Mouse (Mus musculus): ENCODE data around the gene Pkmyt1. TPM values are rescaled to one million over a fixed set of nuclear protein-coding genes. Genes with fewer than 3 reads are reported as not detected.

Pkmyt1 gene
- 10 to 100 TPM; 40.9 to 41.4 TPM for total RNA-seq (2023)

DNA sequence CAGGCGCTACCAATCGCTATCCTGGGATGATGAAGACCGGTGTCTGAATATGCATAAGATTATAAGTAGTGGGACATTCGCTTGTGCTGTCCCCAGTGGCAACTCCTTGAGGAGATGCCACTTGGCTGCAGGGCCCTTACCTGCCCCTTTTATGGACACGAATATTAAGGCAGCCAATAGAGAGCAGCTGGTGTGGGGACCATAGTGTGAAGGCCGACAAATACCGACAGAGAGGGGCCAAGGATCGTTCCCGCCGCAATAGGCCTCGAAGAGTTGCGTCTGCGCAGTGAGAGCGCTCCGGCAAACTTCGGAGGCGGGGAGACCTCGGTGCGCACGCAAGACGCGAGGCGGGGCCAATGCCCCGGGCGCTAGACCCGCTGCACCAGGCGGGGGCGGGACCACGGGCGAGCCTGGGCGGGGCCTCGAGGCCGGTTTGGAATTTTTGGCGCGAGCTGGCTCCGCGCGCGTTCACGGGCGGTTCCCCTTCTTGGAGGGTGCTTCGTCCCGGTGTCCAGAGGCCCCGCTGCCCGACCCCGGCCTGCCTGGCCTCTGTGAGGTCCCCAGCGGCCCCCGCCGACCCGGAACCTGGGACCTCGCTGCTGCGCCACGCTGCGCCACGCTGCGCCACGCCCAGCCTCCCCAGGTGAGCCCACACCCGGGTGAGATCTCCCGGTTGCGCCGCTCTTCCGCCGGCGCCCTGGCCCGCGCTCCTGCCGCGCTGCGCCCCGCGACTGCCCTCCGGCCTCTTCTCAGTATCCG lies at the start of gene Pkmyt1:
TSS of gene Pkmyt1 (plus strand) at position 338 of the 759 bp plus-strand sequence.

GRCm38 (mm10) chr17:23677236-23677679 lies 48.9 kb upstream of the Pkmyt1 start, which contains the start of gene Tnfrsf12a:
Gene Tnfrsf12a, minus strand, starts transcription at chr17:23677468.

GRCm38 (mm10) chr17:23679127-23679835 lies 46.9 kb upstream of the Pkmyt1 start, which contains the start of gene Cldn6:
Gene Cldn6, plus strand, starts transcription at chr17:23679249.

GRCm38 (mm10) chr17:23683856-23684672 lies 42.1 kb upstream of the Pkmyt1 start, which contains the start of gene Cldn9:
Gene Cldn9, minus strand, starts transcription at chr17:23684026.

GRCm38 (mm10) chr17:23722376-23723125 lies 3.6 kb upstream of the Pkmyt1 start, which contains the start of gene 1520401A03Rik:
Gene 1520401A03Rik, minus strand, starts transcription at chr17:23722783.

GRCm38 (mm10) chr17:23740598-23741021 lies 14.5 kb downstream of the Pkmyt1 start, which contains the start of gene Paqr4:
Gene Paqr4, minus strand, starts transcription at chr17:23740867.

DNA sequence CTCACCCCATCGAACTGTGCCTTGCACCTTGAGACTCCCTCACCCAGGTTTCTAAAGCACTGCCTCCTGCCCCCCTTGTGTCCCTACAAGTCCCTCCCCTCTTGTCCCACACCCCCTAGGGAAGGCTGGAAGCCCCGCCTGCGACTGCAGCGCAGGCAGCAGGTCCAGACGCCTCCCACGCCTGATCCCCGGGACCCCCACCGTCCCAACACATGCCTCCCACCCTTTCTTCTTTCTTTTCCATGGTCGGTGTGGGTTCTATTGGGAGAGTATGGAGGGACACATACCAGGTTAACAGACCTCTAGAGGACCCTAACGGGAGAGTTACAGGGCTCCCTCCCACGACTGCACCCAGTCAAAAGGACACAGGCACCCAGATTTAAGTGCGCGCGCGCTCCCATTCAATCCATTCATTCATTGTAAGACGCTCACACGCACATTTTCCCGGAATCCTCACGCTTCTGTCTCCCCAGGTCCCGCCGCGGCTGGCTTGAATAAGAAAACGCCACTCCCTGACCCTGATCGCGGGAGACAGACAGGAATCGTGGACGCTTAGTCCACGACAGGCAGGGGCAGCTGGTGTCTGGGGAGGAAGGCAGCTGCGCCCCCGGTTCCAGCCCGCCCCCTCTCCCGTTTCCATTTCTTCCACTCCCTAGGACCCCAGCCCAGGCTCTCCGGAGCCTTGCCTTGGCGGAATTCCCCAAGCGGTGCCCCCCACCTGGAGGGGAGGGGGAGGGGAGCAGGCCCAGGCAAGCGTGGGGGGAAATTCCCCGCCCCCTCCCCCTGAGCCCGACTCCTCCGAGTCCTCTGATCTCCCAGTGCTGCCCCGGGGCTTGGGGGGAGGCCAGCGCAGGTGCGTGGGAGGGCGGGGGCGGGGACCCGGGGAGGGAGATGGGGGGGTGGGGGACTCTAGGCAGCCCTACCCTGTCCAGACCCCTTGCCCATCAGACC lies 19.4 kb downstream of the Pkmyt1 start, which contains the start of gene Kremen2:
TSS of gene Kremen2 (minus strand) at position 533 of the 951 bp plus-strand sequence.

DNA sequence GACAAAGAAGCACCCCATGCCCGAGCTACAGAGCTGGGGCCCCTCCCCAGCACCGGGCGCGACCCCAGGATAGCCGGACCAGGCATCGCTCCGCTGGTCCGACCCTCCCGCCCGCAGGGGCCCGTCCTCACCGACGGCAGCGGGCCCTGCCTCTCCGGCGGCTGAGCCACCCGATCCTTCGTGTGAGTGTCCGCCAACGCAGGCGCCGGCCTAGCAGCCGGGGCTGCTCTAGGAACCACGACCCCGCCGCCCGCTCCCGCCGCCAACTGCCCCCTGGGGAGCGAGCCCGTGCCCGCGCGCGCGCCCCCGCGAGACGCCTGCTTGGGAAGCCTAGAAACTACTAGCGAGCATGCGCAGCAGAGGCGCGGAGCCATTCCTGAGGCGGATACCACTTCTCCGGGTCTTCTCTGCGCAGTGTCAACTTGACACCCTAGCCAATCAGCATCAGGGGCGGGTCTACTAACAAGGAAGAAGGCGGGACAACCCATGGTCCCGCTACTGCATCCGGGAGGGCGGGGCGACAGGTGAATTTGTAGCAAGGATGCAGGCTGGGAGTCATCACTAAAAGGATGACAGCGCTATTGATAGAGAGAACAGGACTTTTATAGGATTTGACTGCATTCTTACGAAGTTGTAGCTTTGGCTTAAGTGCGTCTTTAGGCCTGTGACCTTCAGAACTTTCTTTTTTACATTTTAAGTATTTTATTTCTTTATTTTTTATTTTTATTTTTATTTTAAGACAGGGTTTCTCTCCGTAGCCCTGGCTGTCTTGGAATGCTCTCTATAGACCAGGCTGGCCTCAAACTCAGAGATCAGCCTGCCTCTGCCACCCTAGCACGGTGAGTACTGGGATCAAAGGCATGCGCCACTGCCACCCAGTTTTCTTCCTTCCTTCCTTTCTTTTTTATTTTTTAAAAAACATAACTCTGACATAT lies 45.4 kb downstream of the Pkmyt1 start, which contains the start of gene Flywch1:
TSS of gene Flywch1 (minus strand) at position 319 of the 935 bp plus-strand sequence.

DNA sequence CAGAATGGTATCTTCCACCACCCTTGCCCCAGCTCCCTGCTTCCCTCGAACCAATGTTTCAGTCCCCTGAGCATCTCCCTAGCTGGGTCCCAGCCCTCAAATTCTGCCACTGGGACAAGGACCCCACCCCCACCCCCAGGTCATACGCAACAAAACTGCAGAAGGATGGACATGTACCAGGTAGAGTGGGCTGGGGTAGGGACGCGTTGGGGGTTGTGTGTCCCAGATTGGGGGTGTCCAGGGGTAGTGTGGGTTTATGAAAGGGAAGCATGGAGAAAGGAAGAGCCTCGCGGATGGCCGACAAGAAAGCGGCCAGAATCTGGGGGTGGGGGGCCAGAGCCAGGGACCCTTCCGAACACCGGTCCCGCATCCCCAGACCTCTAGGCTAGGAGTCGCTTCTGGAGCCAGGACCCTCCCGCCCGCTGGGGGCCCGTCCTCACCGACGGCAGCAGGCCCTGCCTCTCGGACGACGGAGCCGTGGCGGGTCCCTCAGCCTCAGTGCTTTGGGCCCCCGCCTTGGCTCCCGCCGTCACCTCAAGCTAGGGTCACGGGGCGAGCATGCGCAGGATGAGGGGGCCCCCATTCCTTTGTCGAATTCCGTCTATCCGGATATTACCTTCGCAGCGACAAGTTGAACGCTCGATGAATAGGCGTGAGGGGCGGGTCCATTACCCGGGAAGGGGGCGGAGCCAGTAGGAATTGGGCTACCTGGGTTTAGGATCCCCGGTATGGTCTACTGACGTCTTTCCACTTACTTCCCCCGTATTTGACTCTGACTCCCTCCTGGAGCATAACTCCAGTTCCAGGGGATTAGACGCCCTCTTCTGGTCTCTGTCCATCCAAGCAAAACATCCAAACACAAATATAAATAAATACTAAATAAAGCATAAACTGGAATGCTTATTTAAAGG lies 59.7 kb downstream of the Pkmyt1 start, which contains the start of gene Flywch2:
TSS of gene Flywch2 (minus strand) at position 521 of the 911 bp plus-strand sequence.

Other genes starting within 250 kb of the Pkmyt1 start
- not detected for gene Vmn2r117, start 246.6 kb upstream of the Pkmyt1 start, total RNA-seq (2023)
- 1 to 10 TPM; 2.6 TPM for gene Zfp213, start 162.1 kb upstream of the Pkmyt1 start, total RNA-seq (2023)
- gene Zfp13, start 126.8 kb upstream of the Pkmyt1 start, total RNA-seq (2023), result under 1 TPM in 1 of 2 experiments, not detected in 1; 0.24 TPM
- gene Zscan10, start 125.5 kb upstream of the Pkmyt1 start, total RNA-seq (2023), result not detected
- gene Mmp25, start 81.1 kb upstream of the Pkmyt1 start, total RNA-seq (2023), result 100 to 1,000 TPM; 157 to 170 TPM
- 1 to 10 TPM; 1.6 to 2.4 TPM for gene Bicdl2, start 65.8 kb upstream of the Pkmyt1 start, total RNA-seq (2023)
- gene Hcfc1r1, start 52.7 kb upstream of the Pkmyt1 start, total RNA-seq (2023), result 10 to 100 TPM; 50.6 to 50.7 TPM
- 10 to 100 TPM; 19.0 to 19.2 TPM for gene Thoc6, start 52.5 kb upstream of the Pkmyt1 start, total RNA-seq (2023)
- gene Tnfrsf12a, start 48.9 kb upstream of the Pkmyt1 start, total RNA-seq (2023), result 1 to 10 TPM; 4.8 to 5.1 TPM
- gene Cldn6, start 47.1 kb upstream of the Pkmyt1 start, total RNA-seq (2023), result not detected
- not detected for gene Cldn9, start 42.3 kb upstream of the Pkmyt1 start, total RNA-seq (2023)
- gene 1520401A03Rik, start 3.6 kb upstream of the Pkmyt1 start, total RNA-seq (2023), result not detected
- 1 to 10 TPM; 3.2 to 5.1 TPM for gene Paqr4, start 14.5 kb downstream of the Pkmyt1 start, total RNA-seq (2023)
- gene Kremen2, start 19.5 kb downstream of the Pkmyt1 start, total RNA-seq (2023), result not detected
- gene Flywch1, start 45.3 kb downstream of the Pkmyt1 start, total RNA-seq (2023), result 1 to 10 TPM; 8.7 to 9.6 TPM
- gene Flywch2, start 59.7 kb downstream of the Pkmyt1 start, total RNA-seq (2023), result under 1 TPM in 1 of 2 experiments, not detected in 1; 0.53 TPM
- gene Srrm2, start 64.2 kb downstream of the Pkmyt1 start, total RNA-seq (2023), result 100 to 1,000 TPM; 456 to 525 TPM
- 100 to 1,000 TPM; 176 to 182 TPM for gene Elob, start 102.8 kb downstream of the Pkmyt1 start, total RNA-seq (2023)
- not detected for gene Prss33, start 109.7 kb downstream of the Pkmyt1 start, total RNA-seq (2023)
- not detected for gene Prss32, start 117.5 kb downstream of the Pkmyt1 start, total RNA-seq (2023)
- gene Prss41, start 117.8 kb downstream of the Pkmyt1 start, total RNA-seq (2023), result not detected
- not detected for gene Prss21, start 141.7 kb downstream of the Pkmyt1 start, total RNA-seq (2023)
- gene Dcpp1, start 154.5 kb downstream of the Pkmyt1 start, total RNA-seq (2023), result not detected
- gene Dcpp2, start 154.5 kb downstream of the Pkmyt1 start, total RNA-seq (2023), result not detected
- gene Dcpp3, start 191.1 kb downstream of the Pkmyt1 start, total RNA-seq (2023), result not detected
- gene Sbp, start 215.3 kb downstream of the Pkmyt1 start, total RNA-seq (2023), result not detected
- gene Sbpl, start 228.9 kb downstream of the Pkmyt1 start, total RNA-seq (2023), result not detected

Measured in neutrophil, adult 83 days (primary cell).